Mouse (Mus musculus) embryonic fibroblast, embryonic 13.5 days (primary cell): ENCODE data around the gene Kcnj14.

ENCODE experiments used
- CTCF ChIP-seq: IDR thresholded peaks from 2 replicates; pipeline ENCODE4 v1.5.1; 2011; ENCODE audit warnings: mild to moderate bottlenecking, control low read depth, low read length, moderate library complexity, borderline replicate concordance; ENCODE audit not compliant: insufficient read depth
- POLR2A ChIP-seq: IDR thresholded peaks from 2 replicates; pipeline ENCODE4 v1.6.1; 2011; ENCODE audit warnings: low read depth, mild to moderate bottlenecking, control low read depth, low read length, moderate library complexity

- TF ChIP-seq POLR2A (no peak), CTCF (no peak)
Measured at GRCm38 (mm10) chr7:45779081-45779641, 45.4 kb downstream of the Kcnj14 start.
